Mouse (Mus musculus) CH12.LX (cell line): Measurements from ENCODE around the gene Cct2.

ENCODE experiments used
- BHLHE40 ChIP-seq: IDR thresholded peaks from 2 replicates; pipeline ENCODE4 v1.6.1; 2011; ENCODE audit warnings: mild to moderate bottlenecking, low read depth, low read length, improper control_type of control experiment
- CTCF ChIP-seq, 2 experiments: IDR thresholded peaks in 1 of 2; conservative IDR thresholded peaks in 1 of 2; 2 replicates each; pipeline ENCODE4 v1.5.1; 2011 to 2012; ENCODE audit warnings: low read depth in 2 of 2, low read length in 2 of 2, improper control_type of control experiment in 1 of 2, inconsistent platforms in 1 of 2, mild to moderate bottlenecking in 1 of 2, moderate library complexity in 1 of 2
- ELF1 ChIP-seq: IDR thresholded peaks from 2 replicates; pipeline ENCODE4 v1.6.1; 2014; ENCODE audit warnings: low read depth, mild to moderate bottlenecking, inconsistent platforms, low read length, improper control_type of control experiment

DNA sequence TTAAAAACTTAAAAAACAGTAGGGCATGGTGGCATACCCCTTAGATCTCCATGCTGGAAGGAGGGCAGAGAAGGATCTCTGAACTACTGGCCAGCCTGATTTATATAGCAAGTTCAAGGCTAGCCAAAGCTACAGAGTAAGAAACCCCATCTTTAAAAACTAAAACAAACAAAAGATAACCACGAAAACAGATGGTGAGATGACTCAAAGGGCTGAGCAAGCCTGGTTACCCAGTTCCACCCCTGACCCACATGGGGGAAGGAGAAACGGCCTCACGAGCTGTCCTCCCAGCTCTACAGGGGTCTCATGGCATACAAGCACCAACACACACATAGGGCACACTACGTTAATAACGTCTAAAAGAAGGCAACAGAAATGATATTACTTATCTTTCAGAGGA, 36.6 kb upstream of the Cct2 start:
- TF ChIP-seq ELF1 (no peak), BHLHE40 (no peak), CTCF (conservative IDR thresholded peaks at IDR 0.05 in 1 of 2, IDR thresholded peaks at IDR 0.05 in 1 of 2; ENCODE audit: low read depth in 2 of 2, low read length in 2 of 2) (no peak)
